Mouse (Mus musculus): ENCODE results near the gene Sh3bgrl2. TPM values are rescaled to one million over a fixed set of nuclear protein-coding genes. Genes with fewer than 3 reads are reported as not detected.

The Sh3bgrl2 gene
- polyA plus RNA-seq, 1 experiment from 2014 or later: 5.6 TPM

- Histone ChIP-seq H3K4me3 (no peak overlapping the region), H3K9me3 (no peaks in the 10 kb centered on the region), H3K36me3 (no peaks in the 10 kb centered on the region), H3K27me3 (ENCODE audit: insufficient read depth, poor library complexity, severe bottlenecking) (no peaks in the 10 kb centered on the region), H3K27ac (no peak overlapping the region), H3K4me1 (replicated peaks) (no peaks in the 10 kb centered on the region; the same call in 1 of the 2 replicates)
- WGBS: 78% methylated on average over 5 of the region's 5 CpGs
- DNase-seq (ENCODE audit: low spot score): no peak
Measured at GRCm38 (mm10) chr9:83654601-83655000, 106.5 kb downstream of the Sh3bgrl2 start.

GRCm38 (mm10) chr9:83656960-83657651, 109.0 kb downstream of the Sh3bgrl2 start:
- no peaks in the 10 kb centered on the region for H3K27me3 ChIP-seq (ENCODE audit: insufficient read depth, poor library complexity, severe bottlenecking)
- H3K9me3 ChIP-seq: no peaks in the 10 kb centered on the region
- peak; percentile 12 for DNase-seq (ENCODE audit: low spot score)
- no peaks in the 10 kb centered on the region for H3K36me3 ChIP-seq
- 23% methylated on average over 8 of the region's 8 CpGs for WGBS
- no peaks in the 10 kb centered on the region; the same call in 1 of the 2 replicates for H3K4me1 ChIP-seq (replicated peaks)
- 0 out of 2 replicates have a peak overlapping the region, but pooled peaks have one; percentile 9 for H3K4me3 ChIP-seq
- H3K27ac ChIP-seq: 0 out of 2 replicates have a peak overlapping the region, but pooled peaks have one; percentile 16

GRCm38 (mm10) chr9:83657652-83658002, 109.5 kb downstream of the Sh3bgrl2 start:
- DNase-seq (ENCODE audit: low spot score): no peak
- no peaks in the 10 kb centered on the region for H3K36me3 ChIP-seq
- 40% methylated on average over 6 of the region's 6 CpGs for WGBS

GRCm38 (mm10) chr9:83659081-83659480, 111.0 kb downstream of the Sh3bgrl2 start:
- no peak overlapping the region for H3K4me3 ChIP-seq
- peaks cover 3% of the 10 kb centered on the region; the same call in 1 of the 2 replicates for H3K4me1 ChIP-seq (replicated peaks)
- DNase-seq (ENCODE audit: low spot score): no peak
- H3K36me3 ChIP-seq: no peaks in the 10 kb centered on the region
- no peaks in the 10 kb centered on the region for H3K9me3 ChIP-seq
- no peaks in the 10 kb centered on the region for H3K27me3 ChIP-seq (ENCODE audit: insufficient read depth, poor library complexity, severe bottlenecking)
- H3K27ac ChIP-seq: no peak overlapping the region
- 90% methylated on average over 2 of the region's 2 CpGs for WGBS

More at GRCm38 (mm10) chr9:83657652-83658002, 109.5 kb downstream of the Sh3bgrl2 start:
- H3K9me3 ChIP-seq: no peaks in the 10 kb centered on the region
- no peaks in the 10 kb centered on the region for H3K27me3 ChIP-seq (ENCODE audit: insufficient read depth, poor library complexity, severe bottlenecking)
- H3K27ac ChIP-seq: no peak overlapping the region
- H3K4me1 ChIP-seq (replicated peaks): no peaks in the 10 kb centered on the region; the same call in 1 of the 2 replicates
- 0 out of 2 replicates have a peak overlapping the region, but pooled peaks have one; percentile 9 for H3K4me3 ChIP-seq

- 90% methylated on average over 5 of the region's 5 CpGs for WGBS
- no peak for DNase-seq (ENCODE audit: low spot score)
- Histone ChIP-seq H3K27me3 (ENCODE audit: insufficient read depth, poor library complexity, severe bottlenecking) (no peaks in the 10 kb centered on the region), H3K27ac (no peak overlapping the region), H3K4me1 (replicated peaks) (peaks cover 3% of the 10 kb centered on the region; the same call in 1 of the 2 replicates), H3K9me3 (no peaks in the 10 kb centered on the region), H3K4me3 (no peak overlapping the region), H3K36me3 (no peaks in the 10 kb centered on the region)
Measured at GRCm38 (mm10) chr9:83661811-83662210, 113.7 kb downstream of the Sh3bgrl2 start.

GRCm38 (mm10) chr9:83663981-83664897, 116.1 kb downstream of the Sh3bgrl2 start:
- no peaks in the 10 kb centered on the region for H3K27me3 ChIP-seq (ENCODE audit: insufficient read depth, poor library complexity, severe bottlenecking)
- WGBS: 21% methylated on average over 28 of the region's 33 CpGs
- no peaks in the 10 kb centered on the region for H3K36me3 ChIP-seq
- peak overlapping the region; percentile 81 for H3K27ac ChIP-seq
- DNase-seq (ENCODE audit: low spot score): peak; percentile 46
- peak overlapping the region; percentile 48 for H3K4me3 ChIP-seq
- peaks cover 3% of the 10 kb centered on the region; the same call in 1 of the 2 replicates for H3K4me1 ChIP-seq (replicated peaks)
- H3K9me3 ChIP-seq: no peaks in the 10 kb centered on the region

GRCm38 (mm10) chr9:83664951-83665350, 116.8 kb downstream of the Sh3bgrl2 start:
- Histone ChIP-seq H3K9me3 (no peaks in the 10 kb centered on the region), H3K27me3 (ENCODE audit: insufficient read depth, poor library complexity, severe bottlenecking) (no peaks in the 10 kb centered on the region), H3K27ac (peak overlapping the region; percentile 81; the same call in 1 of the 2 replicates), H3K4me1 (replicated peaks) (peaks cover 3% of the 10 kb centered on the region; the same call in 1 of the 2 replicates), H3K4me3 (peak overlapping the region; percentile 48), H3K36me3 (no peaks in the 10 kb centered on the region)
- 62% methylated on average over 8 of the region's 8 CpGs for WGBS
- DNase-seq (ENCODE audit: low spot score): no peak

GRCm38 (mm10) chr9:83667031-83667430, 118.9 kb downstream of the Sh3bgrl2 start:
- H3K4me3 ChIP-seq: no peak overlapping the region
- no peak overlapping the region for H3K27ac ChIP-seq
- H3K27me3 ChIP-seq (ENCODE audit: insufficient read depth, poor library complexity, severe bottlenecking): no peaks in the 10 kb centered on the region
- WGBS: 78% methylated on average over 4 of the region's 4 CpGs
- DNase-seq (ENCODE audit: low spot score): no peak
- no peaks in the 10 kb centered on the region for H3K36me3 ChIP-seq
- H3K9me3 ChIP-seq: no peaks in the 10 kb centered on the region
- H3K4me1 ChIP-seq (replicated peaks): peaks cover 3% of the 10 kb centered on the region; the same call in 1 of the 2 replicates

GRCm38 (mm10) chr9:83679626-83680025, 131.5 kb downstream of the Sh3bgrl2 start:
- 33% methylated on average over 3 of the region's 3 CpGs for WGBS
- no peaks in the 10 kb centered on the region for H3K36me3 ChIP-seq
- H3K9me3 ChIP-seq: no peaks in the 10 kb centered on the region
- no peaks in the 10 kb centered on the region for H3K27me3 ChIP-seq (ENCODE audit: insufficient read depth, poor library complexity, severe bottlenecking)
- no peak for DNase-seq (ENCODE audit: low spot score)
- no peak overlapping the region for H3K4me3 ChIP-seq
- H3K27ac ChIP-seq: peak overlapping the region; percentile 4; the same call in 1 of the 2 replicates
- H3K4me1 ChIP-seq (replicated peaks): peaks cover 12% of the 10 kb centered on the region

- 78% methylated on average over 12 of the region's 12 CpGs for WGBS
- Histone ChIP-seq H3K9me3 (no peaks in the 10 kb centered on the region), H3K4me1 (replicated peaks) (peaks cover 21% of the 10 kb centered on the region), H3K27me3 (ENCODE audit: insufficient read depth, poor library complexity, severe bottlenecking) (no peaks in the 10 kb centered on the region), H3K36me3 (no peaks in the 10 kb centered on the region), H3K27ac (no peak overlapping the region), H3K4me3 (no peak overlapping the region)
- DNase-seq (ENCODE audit: low spot score): no peak
Measured at GRCm38 (mm10) chr9:83681661-83682655, 133.8 kb downstream of the Sh3bgrl2 start.

- no peaks in the 10 kb centered on the region for H3K27me3 ChIP-seq (ENCODE audit: insufficient read depth, poor library complexity, severe bottlenecking)
- 30% methylated on average over 18 of the region's 18 CpGs for WGBS
- peak overlapping the region; percentile 29 for H3K4me3 ChIP-seq
- no peaks in the 10 kb centered on the region for H3K36me3 ChIP-seq
- peak overlapping the region; percentile 64 for H3K27ac ChIP-seq
- H3K9me3 ChIP-seq: no peaks in the 10 kb centered on the region
- DNase-seq (ENCODE audit: low spot score): peak; percentile 32
- H3K4me1 ChIP-seq (replicated peaks): peaks cover 21% of the 10 kb centered on the region
Measured at GRCm38 (mm10) chr9:83686511-83687100, 138.5 kb downstream of the Sh3bgrl2 start.

Data from hindbrain, embryonic 10.5 days (tissue).